Mouse (Mus musculus) lung, postnatal 0 days (tissue): ENCODE data around the gene Dnlz.

Experiments used
- CTCF ChIP-seq: IDR thresholded peaks from 2 replicates; pipeline ENCODE4 v1.5.1; 2016; ENCODE audit warnings: antibody characterized with exemption, mild to moderate bottlenecking
- EP300 ChIP-seq: IDR thresholded peaks from 2 replicates; pipeline ENCODE4 v1.6.1; 2016; ENCODE audit warnings: antibody characterized with exemption, mild to moderate bottlenecking, control low read depth

DNA sequence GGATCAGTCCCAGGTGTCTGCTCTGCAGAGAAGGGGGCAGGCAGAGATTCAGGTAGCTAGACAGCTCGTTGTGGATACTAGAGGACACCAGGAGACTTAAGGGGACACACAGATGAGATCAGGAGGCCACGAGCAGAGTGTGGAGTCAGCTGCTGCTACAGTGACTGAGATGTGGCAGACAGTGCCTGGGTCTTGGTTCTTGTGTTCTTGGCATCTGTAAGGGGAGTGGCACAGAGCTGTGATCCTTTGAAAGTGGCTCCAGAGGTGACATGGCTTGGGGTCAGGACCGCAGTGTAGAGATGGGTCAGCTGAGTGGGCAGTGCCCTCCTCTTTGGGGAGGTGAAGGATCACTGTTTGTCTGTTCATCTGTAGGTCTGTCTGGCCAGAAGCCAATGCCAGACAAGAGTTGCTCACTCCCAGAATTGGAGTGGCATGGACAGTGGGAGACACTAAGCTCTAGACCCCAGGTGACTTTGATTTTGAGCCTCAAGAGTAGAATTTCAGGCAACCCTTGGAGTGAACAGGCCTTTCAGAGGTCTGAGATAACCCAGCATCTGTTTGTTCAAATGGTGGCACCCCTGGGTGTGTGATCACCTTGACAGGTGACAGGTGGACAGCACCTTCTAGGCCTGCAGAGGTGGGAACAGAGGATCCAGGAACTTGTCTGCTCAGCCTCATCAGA lies 33.8 kb downstream of the Dnlz start:
- TF ChIP-seq CTCF (no peak), EP300 (no peak)
